Mouse (Mus musculus) CH12.LX (cell line): ENCODE measurements at regions not wholly inside any gene's neighbourhood (a gene's known extent, or its start where the extent isn't known, plus 50 kb on each side); places are given as distances from the start of the nearest gene placed in this dataset.

Experiments used
- DNase-seq: peaks from one replicate; pipeline ENCODE4 v3.0.0-alpha.2; 2013; ENCODE audit errors: extremely low read depth
- H3K27ac ChIP-seq: 2 replicates; pipeline ENCODE4 v1.5.1; 2012; ENCODE audit warnings: low read depth, mild to moderate bottlenecking, control low read depth, moderate library complexity; ENCODE audit not compliant: insufficient read depth
- H3K27me3 ChIP-seq: replicated peaks from 2 replicates; pipeline ENCODE3; 2012; ENCODE audit warnings: inconsistent platforms
- H3K36me3 ChIP-seq, 2 experiments: replicated peaks in 1 of 2; 2 replicates each; pipeline versions ENCODE3 to v1.6.1; 2012; ENCODE audit warnings: inconsistent platforms in 1 of 2, low read length in 1 of 2, mild to moderate bottlenecking in 1 of 2, mixed read lengths in 1 of 2, moderate library complexity in 1 of 2; ENCODE audit not compliant: control insufficient read depth in 1 of 2, insufficient read depth in 1 of 2
- H3K4me1 ChIP-seq, 2 experiments: 2 replicates each; pipeline ENCODE4 v1.6.1; 2012; ENCODE audit warnings: inconsistent platforms in 1 of 2, moderate library complexity in 1 of 2; ENCODE audit not compliant: insufficient read depth in 2 of 2, control insufficient read depth in 1 of 2
- H3K4me2 ChIP-seq: 2 replicates; pipeline ENCODE4 v1.6.1; 2012; ENCODE audit warnings: low read depth, mild to moderate bottlenecking, control low read depth; ENCODE audit not compliant: poor library complexity, insufficient read depth, severe bottlenecking
- H3K4me3 ChIP-seq, 3 experiments: fragments of 150-350 bp in 1 of 3; sonication (generic) in 1 of 3; replicated peaks in 1 of 3; 2 replicates each; pipeline versions ENCODE3 to v1.5.1; 2011 to 2012; ENCODE audit warnings: low read depth in 2 of 3, low read length in 2 of 3, mild to moderate bottlenecking in 2 of 3, moderate library complexity in 2 of 3, control low read depth in 1 of 3, improper control_type of control experiment in 1 of 3, inconsistent platforms in 1 of 3, mixed read lengths in 1 of 3; ENCODE audit not compliant: poor library complexity in 1 of 3
- H3K79me2 ChIP-seq: replicated peaks from 2 replicates; pipeline ENCODE4 v1.6.1; 2012; ENCODE audit warnings: mild to moderate bottlenecking, moderate library complexity; ENCODE audit not compliant: control insufficient read depth, poor library complexity, insufficient read depth, severe bottlenecking; ENCODE audit errors: extremely low read depth
- H3K9ac ChIP-seq: 2 replicates; pipeline ENCODE4 v1.6.1; 2012; ENCODE audit warnings: low read depth, mild to moderate bottlenecking, control low read depth, moderate library complexity; ENCODE audit not compliant: insufficient read depth
- H3K9me3 ChIP-seq: replicated peaks from 2 replicates; pipeline ENCODE3; 2012; ENCODE audit warnings: low read length, inconsistent platforms, mixed read lengths
- BHLHE40 ChIP-seq: IDR thresholded peaks from 2 replicates; pipeline ENCODE4 v1.6.1; 2011; ENCODE audit warnings: mild to moderate bottlenecking, low read depth, low read length, improper control_type of control experiment
- CHD1 ChIP-seq: IDR thresholded peaks from 2 replicates; pipeline ENCODE4 v1.6.1; 2012; ENCODE audit warnings: low read depth, low read length, improper control_type of control experiment, inconsistent platforms
- CHD2 ChIP-seq: IDR thresholded peaks from 2 replicates; pipeline ENCODE4 v1.6.1; 2011; ENCODE audit warnings: low read length, improper control_type of control experiment
- CTCF ChIP-seq, 2 experiments: IDR thresholded peaks in 1 of 2; conservative IDR thresholded peaks in 1 of 2; 2 replicates each; pipeline ENCODE4 v1.5.1; 2011 to 2012; ENCODE audit warnings: low read depth in 2 of 2, low read length in 2 of 2, improper control_type of control experiment in 1 of 2, inconsistent platforms in 1 of 2, mild to moderate bottlenecking in 1 of 2, moderate library complexity in 1 of 2
- ELF1 ChIP-seq: IDR thresholded peaks from 2 replicates; pipeline ENCODE4 v1.6.1; 2014; ENCODE audit warnings: low read depth, mild to moderate bottlenecking, inconsistent platforms, low read length, improper control_type of control experiment
- HCFC1 ChIP-seq: IDR thresholded peaks from 2 replicates; pipeline ENCODE4 v1.6.1; 2012; ENCODE audit warnings: low read depth, mild to moderate bottlenecking, inconsistent platforms, low read length, improper control_type of control experiment
- IRF4 ChIP-seq: IDR thresholded peaks from 2 replicates; pipeline ENCODE4 v1.6.1; 2014; ENCODE audit warnings: low read depth, mild to moderate bottlenecking, inconsistent platforms, low read length, improper control_type of control experiment
- JUND ChIP-seq: conservative IDR thresholded peaks from 2 replicates; pipeline ENCODE4 v1.6.1; 2011; ENCODE audit warnings: low read depth, low read length, improper control_type of control experiment
- KAT2A ChIP-seq: IDR thresholded peaks from 2 replicates; pipeline ENCODE4 v1.6.1; 2012; ENCODE audit warnings: low read length, improper control_type of control experiment, inconsistent platforms; ENCODE audit not compliant: insufficient replicate concordance
- MAX ChIP-seq: IDR thresholded peaks from 2 replicates; pipeline ENCODE4 v1.6.1; 2011; ENCODE audit warnings: low read length, improper control_type of control experiment
- MEF2A ChIP-seq: IDR thresholded peaks from 2 replicates; pipeline ENCODE4 v1.6.1; 2014; ENCODE audit warnings: low read depth, mild to moderate bottlenecking, inconsistent platforms, low read length, improper control_type of control experiment, borderline replicate concordance
- NELFE ChIP-seq: IDR thresholded peaks from 2 replicates; pipeline ENCODE4 v1.6.1; 2011; ENCODE audit warnings: low read depth, low read length, improper control_type of control experiment
- POLR2A ChIP-seq: IDR thresholded peaks from 2 replicates; pipeline ENCODE4 v1.6.1; 2011; ENCODE audit warnings: low read depth, mild to moderate bottlenecking, improper control_type of control experiment, low read length
- RCOR1 ChIP-seq: conservative IDR thresholded peaks from 2 replicates; pipeline ENCODE4 v1.6.1; 2012; ENCODE audit warnings: low read depth, mild to moderate bottlenecking, inconsistent platforms, low read length, improper control_type of control experiment
- SIN3A ChIP-seq: IDR thresholded peaks from 2 replicates; pipeline ENCODE4 v1.6.1; 2012; ENCODE audit warnings: low read length, improper control_type of control experiment, inconsistent platforms
- USF1 ChIP-seq: IDR thresholded peaks from 2 replicates; pipeline ENCODE4 v1.6.1; 2014; ENCODE audit warnings: low read depth, mild to moderate bottlenecking, inconsistent platforms, low read length, improper control_type of control experiment
- ZKSCAN1 ChIP-seq: IDR thresholded peaks from 2 replicates; pipeline ENCODE4 v1.6.1; 2012; ENCODE audit warnings: low read depth, inconsistent platforms, low read length, improper control_type of control experiment, borderline replicate concordance
- ZMIZ1 ChIP-seq: IDR thresholded peaks from 2 replicates; pipeline ENCODE4 v1.6.1; 2012; ENCODE audit warnings: low read depth, mild to moderate bottlenecking, inconsistent platforms, low read length, improper control_type of control experiment
- ZNF384 ChIP-seq: IDR thresholded peaks from 2 replicates; pipeline ENCODE4 v1.6.1; 2012; ENCODE audit warnings: low read depth, low read length, improper control_type of control experiment, inconsistent platforms
- dilution Hi-C: fragments of 300-500 bp; cut with MboI; formaldehyde crosslinking; loops from 2 replicates; pipeline ENCODE4 v1.14.3; 2020; ENCODE audit warnings: low sequenced_read_pairs; ENCODE audit not compliant: extremely low pct_unique_long_range_greater_than_20kb, extremely low pct_ligation_motif_present
- in situ Hi-C: fragments of 300-500 bp; cut with MboI; formaldehyde crosslinking; loops from 3 replicates; pipeline ENCODE4 v1.14.3; 2019; ENCODE audit warnings: low sequenced_read_pairs, low pct_ligation_motif_present, low pct_unique_long_range_greater_than_20kb, mixed read lengths

GRCm38 (mm10) chr1:186552689-186553088 lies 153.1 kb downstream of the Tgfb2 start:
- TF ChIP-seq CTCF (conservative IDR thresholded peaks at IDR 0.05 in 1 of 2, IDR thresholded peaks at IDR 0.05 in 1 of 2; ENCODE audit: low read depth in 2 of 2, low read length in 2 of 2), result no peak
- no peak for TF ChIP-seq MEF2A
- no peak for TF ChIP-seq ZKSCAN1
- Histone ChIP-seq H3K27me3 (no peaks in the 10 kb centered on the region), H3K36me3 (no peaks in the 10 kb centered on the region), H3K4me3 (no peak overlapping the region), H3K27ac (no peak overlapping the region), H3K9ac (no peak overlapping the region), H3K79me2 (no peaks in the 10 kb centered on the region), H3K4me2 (no peak overlapping the region), H3K9me3 (peaks cover 63% of the 10 kb centered on the region), H3K4me1 (no peaks in the 10 kb centered on the region)
- in situ Hi-C loops (no loop called here), dilution Hi-C loops (no loop called here)
- DNase-seq, result no peak

DNA sequence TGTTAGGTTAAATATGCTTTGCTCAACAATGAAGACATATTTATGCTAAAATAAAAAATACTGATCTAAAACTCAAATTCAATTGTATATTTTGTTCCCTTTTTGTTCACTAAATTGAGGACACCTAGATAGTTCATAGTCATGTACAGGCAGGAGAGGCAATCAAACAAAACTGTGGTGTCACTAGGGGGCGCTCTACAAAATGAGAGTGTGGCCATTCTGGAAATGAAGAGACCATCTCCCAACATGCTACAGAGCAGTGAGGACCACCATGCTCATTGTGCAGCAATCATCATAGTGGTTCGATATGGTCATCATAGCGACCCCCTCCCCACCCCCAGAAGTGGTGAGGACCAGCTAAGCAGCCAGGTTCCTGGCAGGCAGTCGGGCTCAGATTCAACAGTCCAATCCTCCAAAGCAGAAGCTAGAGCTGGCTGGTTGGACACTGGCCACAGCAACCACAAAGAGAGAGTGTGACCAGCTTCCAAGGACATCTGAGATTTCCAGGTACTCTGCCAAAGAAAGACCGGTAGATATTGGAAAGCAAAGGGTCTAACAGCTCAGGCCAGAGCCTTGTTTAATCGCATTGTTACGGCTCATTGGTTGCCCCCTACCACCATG lies 155.4 kb downstream of the Tgfb2 start:
- H3K9me3 ChIP-seq, result peaks cover 63% of the 10 kb centered on the region
- no peak for DNase-seq
- dilution Hi-C loops, result no loop called here
- no peaks in the 10 kb centered on the region for H3K27me3 ChIP-seq
- H3K4me3 ChIP-seq, result no peak overlapping the region
- no peak overlapping the region for H3K9ac ChIP-seq
- H3K36me3 ChIP-seq, result no peaks in the 10 kb centered on the region
- no peak overlapping the region for H3K4me2 ChIP-seq
- in situ Hi-C loops, result no loop called here
- TF ChIP-seq SIN3A, result no peak
- no peak for TF ChIP-seq USF1
- no peak for TF ChIP-seq KAT2A
- TF ChIP-seq MEF2A, result no peak
- TF ChIP-seq RCOR1, result no peak
- no peak for TF ChIP-seq ELF1
- no peak for TF ChIP-seq ZNF384
- TF ChIP-seq JUND, result no peak
- no peak for TF ChIP-seq CHD1
- TF ChIP-seq POLR2A, result no peak
- no peak for TF ChIP-seq HCFC1
- no peak for TF ChIP-seq CHD2
- no peak for TF ChIP-seq BHLHE40
- TF ChIP-seq MAX, result no peak
- no peak for TF ChIP-seq IRF4
- no peak for TF ChIP-seq NELFE
- no peak for TF ChIP-seq ZMIZ1
- TF ChIP-seq, all 38 proteins: peak for 0
- Histone ChIP-seq H3K4me1 (no peaks in the 10 kb centered on the region), H3K27ac (no peak overlapping the region), H3K79me2 (no peaks in the 10 kb centered on the region)
